Mouse (Mus musculus): ENCODE measurements around the gene Ksr1. TPM values are rescaled to one million over a fixed set of nuclear protein-coding genes. Genes with fewer than 3 reads are reported as not detected.

The Ksr1 gene
- polyA plus RNA-seq (2012; ENCODE audit: low replicate concordance): 34.4 and 124 TPM in 2 replicates

GRCm38 (mm10) chr11:79146331-79146767 lies at the start of gene Ksr1:
Gene Ksr1 (minus strand): TSS chr11:79146407.

GRCm38 (mm10) chr11:78984483-78985177 lies 161.6 kb downstream of the Ksr1 start, which contains the start of gene Lgals9:
Gene Lgals9 (minus strand): TSS chr11:78984946.

Other genes with a start within 250 kb of the Ksr1 start
- 0.25 TPM in 1 of 2 replicates, not detected in the other for gene Nos2, start 225.6 kb downstream of the Ksr1 start, polyA plus RNA-seq (2012; ENCODE audit: low replicate concordance)
- 16.8 and 17.5 TPM in 2 replicates for gene Lgals9, start 161.5 kb downstream of the Ksr1 start, polyA plus RNA-seq (2012; ENCODE audit: low replicate concordance)
- 83.8 and 173 TPM in 2 replicates for gene Wsb1, start 108.3 kb upstream of the Ksr1 start, polyA plus RNA-seq (2012; ENCODE audit: low replicate concordance)
- gene Gm9964, start 150.5 kb upstream of the Ksr1 start, polyA plus RNA-seq (2012; ENCODE audit: low replicate concordance): not detected in 2 replicates
- 4.0 and 4.8 TPM in 2 replicates for gene Nf1, start 193.3 kb upstream of the Ksr1 start, polyA plus RNA-seq (2012; ENCODE audit: low replicate concordance)